Mouse (Mus musculus): ENCODE data around the gene Nt5c3b.
A peak's percentile ranks its signal among the peaks of the same experiment; 100 is the strongest.

Nt5c3b gene

DNA sequence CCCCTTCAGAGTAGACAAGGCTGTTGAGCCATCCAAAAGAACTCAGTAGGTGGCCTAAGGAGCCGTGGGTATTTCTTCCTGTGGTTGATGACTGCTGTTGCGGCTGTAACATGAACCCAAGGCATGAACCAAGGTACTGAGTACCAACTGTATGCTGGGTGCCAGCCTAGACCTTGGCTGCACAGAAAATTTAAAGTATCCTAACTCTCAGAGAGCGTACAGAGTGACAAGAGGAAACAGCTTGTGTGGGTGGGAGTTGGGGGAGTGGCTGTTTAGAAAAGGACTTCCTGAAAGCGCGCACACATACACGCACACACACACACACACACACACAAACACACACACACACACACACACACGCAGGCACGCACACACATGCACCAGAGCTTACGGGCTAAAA, 42.3 kb downstream of the Nt5c3b start:
- peak; percentile 58 for DNase-seq

GRCm38 (mm10) chr11:100398517-100398916, 43.1 kb downstream of the Nt5c3b start:
- no peak for DNase-seq

- DNase-seq, result peak; percentile 100
Measured at GRCm38 (mm10) chr11:100397600-100398389, 43.8 kb downstream of the Nt5c3b start, which contains the start of gene Jup. Gene Jup, minus strand, starts transcription at chr11:100397763.

- peak; percentile 48 for DNase-seq
Measured at GRCm38 (mm10) chr11:100396886-100397599, 44.6 kb downstream of the Nt5c3b start.

GRCm38 (mm10) chr11:100395861-100396631, 45.6 kb downstream of the Nt5c3b start:
- DNase-seq, result peak; percentile 59

- DNase-seq, result peak; percentile 73
Measured at GRCm38 (mm10) chr11:100395200-100395599, 46.4 kb downstream of the Nt5c3b start.

DNA sequence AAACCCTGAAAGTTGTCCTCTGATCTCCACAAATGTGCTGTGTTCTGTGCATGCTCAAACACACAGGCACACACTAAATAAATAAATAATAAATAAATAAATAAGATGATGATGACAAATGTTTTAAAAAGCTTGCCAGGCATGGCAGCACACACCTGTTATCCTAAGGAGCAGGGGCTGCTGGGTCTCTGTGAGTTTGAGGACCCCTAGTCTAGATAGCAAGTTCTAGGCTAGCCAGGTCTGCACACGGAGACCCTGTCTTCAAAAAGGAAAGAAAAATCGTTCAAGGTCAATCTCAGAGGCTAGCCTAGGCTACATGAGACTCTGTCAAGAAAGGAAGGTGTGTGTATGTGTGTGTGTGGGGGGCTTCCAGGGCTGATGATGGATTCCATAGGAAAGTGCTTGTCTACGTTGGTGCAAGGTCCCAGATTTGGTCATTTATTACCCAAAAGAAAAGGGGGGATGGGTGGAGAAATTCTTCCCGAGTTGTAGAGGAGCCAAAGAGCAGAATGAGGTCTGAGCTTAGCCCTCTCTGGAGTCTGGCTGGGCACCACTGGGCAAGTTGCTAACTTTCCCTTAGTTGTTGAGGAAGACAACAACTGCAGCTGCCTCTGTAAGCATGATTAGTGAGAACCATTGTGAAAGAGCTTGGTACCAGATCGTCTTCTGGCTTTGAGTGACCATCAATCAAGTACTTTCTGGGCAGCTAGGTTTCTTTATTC, 47.1 kb downstream of the Nt5c3b start:
- no peak for DNase-seq

GRCm38 (mm10) chr11:100393733-100394132, 47.9 kb downstream of the Nt5c3b start:
- DNase-seq, result no peak

GRCm38 (mm10) chr11:100392958-100393357, 48.6 kb downstream of the Nt5c3b start:
- no peak for DNase-seq

DNA sequence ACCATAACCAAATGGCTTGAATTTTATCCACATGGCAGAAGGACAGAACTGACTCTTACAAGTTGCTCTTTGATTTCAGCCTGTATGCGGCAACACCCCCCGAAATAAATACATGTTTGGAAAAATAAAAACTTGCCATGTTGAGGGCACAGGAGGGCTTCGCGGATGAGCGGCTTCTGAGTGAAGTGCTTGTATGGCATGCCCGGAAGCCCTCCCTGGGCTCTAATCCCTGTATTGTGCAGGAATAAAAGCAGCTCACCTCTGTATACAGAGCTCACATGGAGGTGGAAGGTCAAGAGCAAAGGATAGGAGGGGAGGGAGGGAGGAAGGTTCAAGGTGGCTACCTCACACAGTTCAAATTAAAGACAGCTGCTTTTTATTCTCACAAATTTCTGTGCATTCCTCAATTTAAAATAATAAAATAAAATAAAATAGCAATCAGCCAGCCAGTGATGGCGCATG, 49.7 kb downstream of the Nt5c3b start:
- no peak for DNase-seq

DNA sequence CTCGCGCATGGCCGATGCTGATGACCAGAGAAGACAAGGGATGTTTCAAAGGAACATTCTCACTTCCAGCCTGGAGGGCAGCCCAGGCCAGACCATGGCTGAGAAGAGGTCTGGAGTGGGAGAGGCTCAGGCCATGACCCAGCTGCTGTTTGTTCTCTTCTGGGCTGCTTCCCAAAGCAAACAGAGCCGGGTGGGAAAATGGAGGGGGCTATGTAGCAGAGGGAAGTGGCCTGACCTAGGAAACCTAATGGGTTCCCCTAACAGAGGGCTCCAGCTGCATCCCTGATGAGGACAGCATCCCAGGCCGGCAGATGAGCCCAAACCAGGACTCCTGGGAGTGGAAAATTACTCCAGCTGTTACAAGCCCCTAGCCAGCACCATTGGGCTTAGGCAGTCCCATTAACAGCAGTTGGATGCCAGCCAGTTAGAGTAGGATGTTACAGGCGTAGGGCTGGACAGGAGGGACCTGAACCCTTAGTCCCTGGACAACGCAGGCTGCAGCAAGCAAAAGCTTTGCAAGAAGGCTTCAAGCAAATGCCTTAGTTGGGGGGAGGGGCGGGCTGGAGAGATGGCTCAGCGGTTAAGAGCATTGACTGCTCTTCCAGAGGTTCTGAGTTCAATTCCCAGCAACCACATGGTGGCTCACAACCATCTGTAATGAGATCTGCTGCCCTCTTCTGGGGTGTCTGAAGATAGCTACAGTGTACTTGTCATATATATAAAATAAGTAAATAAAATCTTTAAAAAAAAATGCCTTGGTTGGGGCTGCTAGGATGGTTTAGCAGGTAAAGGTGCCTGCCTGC, 50.3 kb downstream of the Nt5c3b start:
- DNase-seq, result peak; percentile 81

- peak; percentile 79 for DNase-seq
Measured at GRCm38 (mm10) chr11:100389931-100390445, 51.6 kb downstream of the Nt5c3b start.

GRCm38 (mm10) chr11:100388588-100388987, 53.0 kb downstream of the Nt5c3b start:
- DNase-seq, result peak; percentile 82

GRCm38 (mm10) chr11:100387589-100388375, 53.8 kb downstream of the Nt5c3b start:
- DNase-seq, result peak; percentile 73

DNA sequence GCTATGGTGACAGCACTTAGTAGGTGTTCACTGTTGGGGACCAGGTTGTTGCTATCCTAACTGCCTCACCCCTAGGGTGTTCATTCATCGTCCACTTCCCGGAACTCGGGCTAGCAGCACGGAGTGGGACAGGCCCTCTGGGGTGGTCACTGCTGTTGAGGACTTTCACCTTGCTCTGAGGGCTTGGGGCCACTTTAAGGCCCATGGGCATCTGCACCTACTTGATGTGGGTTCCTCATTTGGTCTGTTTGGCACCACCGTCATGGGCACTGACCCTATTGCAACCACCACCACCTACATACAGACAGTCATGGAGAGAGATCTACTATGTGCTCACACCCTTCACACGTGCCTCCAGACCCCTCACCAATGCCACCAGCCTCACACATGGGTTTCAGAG, 54.5 kb downstream of the Nt5c3b start:
- no peak for DNase-seq

DNA sequence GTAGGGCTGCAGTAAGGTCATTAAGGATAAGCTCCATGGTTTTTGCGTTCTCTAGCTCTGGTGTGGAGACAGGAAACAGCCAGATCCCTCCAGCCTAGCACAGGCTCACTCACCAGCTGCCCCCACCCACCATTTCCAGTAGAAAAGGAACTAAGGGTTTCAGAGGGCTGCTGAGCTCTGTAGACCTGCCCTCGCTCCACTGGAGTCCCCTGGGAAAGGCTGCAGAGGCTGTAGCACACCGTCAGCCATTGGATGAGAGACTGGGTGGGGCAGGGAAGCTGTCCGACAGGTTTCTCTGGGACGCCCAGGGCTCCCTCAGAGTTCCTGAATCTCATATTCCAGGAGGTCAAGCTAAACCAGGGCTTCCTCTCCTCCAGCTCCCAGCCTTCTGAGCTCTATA, 55.0 kb downstream of the Nt5c3b start:
- peak; percentile 59 for DNase-seq

DNA sequence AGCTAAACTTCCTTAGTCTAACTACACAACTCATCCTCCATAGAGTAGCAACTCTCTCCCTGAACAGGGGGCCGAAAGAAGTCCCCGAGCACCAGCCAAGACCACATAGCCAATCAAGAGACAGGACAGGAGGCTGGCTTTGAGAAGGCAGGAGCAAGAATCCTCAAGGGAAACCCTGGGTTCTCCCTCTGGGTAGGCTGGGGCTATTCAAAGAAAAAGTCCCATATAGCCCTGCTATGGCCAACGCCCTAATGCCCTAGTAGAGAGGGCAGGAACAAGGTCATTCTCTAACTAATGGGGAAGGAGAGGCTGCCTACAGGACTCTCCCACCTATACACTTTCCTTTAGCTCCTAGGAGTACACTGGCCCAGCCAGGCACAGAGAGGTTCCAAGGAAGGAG, 56.6 kb downstream of the Nt5c3b start:
- DNase-seq, result no peak

- no peak for DNase-seq
Measured at GRCm38 (mm10) chr11:100382682-100383081, 58.9 kb downstream of the Nt5c3b start.

- DNase-seq, result no peak
Measured at GRCm38 (mm10) chr11:100379311-100379710, 62.3 kb downstream of the Nt5c3b start.

DNA sequence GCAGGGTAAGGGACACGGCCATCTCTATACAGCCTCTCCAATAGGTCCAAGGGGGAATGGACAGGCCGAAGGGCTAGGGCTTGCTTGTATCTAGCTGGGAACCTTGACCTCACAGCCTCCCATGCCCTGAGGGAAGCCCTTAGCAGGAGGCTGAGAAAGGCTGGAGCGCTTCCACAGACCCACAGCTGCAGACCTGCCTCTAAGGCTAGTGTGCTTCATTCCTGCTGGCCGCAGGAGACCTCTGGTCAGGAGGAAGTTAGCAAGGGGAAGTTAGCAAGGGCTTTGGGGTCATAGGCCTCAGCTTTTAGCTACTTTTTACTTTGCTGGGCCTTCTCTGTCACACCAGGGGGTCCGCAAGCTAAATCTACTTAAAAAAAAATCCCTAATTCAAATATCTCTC, 63.2 kb downstream of the Nt5c3b start:
- no peak for DNase-seq

- no peak for DNase-seq
Measured at GRCm38 (mm10) chr11:100377989-100378388, 63.6 kb downstream of the Nt5c3b start.

All from lung, postnatal 14 days (tissue).